8 mouse cellular contexts compared by ENCODE assay signal in the genomic region with DNA sequence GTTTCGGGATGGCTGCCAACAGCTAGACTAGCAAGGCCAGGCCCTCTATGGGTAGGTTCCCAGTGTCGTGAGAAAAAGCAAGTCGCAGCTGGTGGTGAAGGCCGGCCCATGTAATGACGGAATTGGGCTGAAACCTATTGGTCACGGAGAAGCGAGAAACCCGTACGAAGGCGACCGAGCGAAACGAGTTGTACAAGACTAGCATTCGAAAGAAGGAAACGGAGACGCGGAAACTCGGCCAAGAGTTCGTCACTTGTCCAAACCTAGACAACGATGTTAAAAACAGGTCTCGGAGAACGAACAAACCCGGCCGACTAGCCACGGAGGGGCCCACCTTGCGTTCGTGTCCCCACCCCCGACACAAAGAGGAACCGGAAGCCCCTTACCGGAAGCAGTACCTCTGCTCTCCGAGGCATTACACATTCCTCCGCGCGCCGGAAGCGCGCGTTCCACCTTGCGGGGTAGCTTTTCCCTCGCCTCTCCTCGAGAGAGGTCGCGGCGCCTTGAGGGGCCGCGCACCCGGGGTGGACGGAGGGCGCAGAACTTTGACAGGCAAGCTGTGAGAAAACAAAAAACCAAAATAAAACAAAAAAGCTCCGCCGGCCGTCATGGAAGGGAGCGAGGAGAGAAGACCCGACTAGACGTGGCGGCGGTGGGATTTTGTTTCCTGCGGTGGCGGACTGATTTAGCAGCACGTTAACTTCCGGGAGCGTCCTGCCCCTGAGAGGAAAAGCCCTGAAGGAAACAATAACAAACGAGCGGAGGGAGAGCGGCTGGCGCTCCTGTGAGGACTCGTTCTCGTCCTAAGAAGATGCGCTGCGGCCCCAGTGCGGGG. TPM values are rescaled to one million over a fixed set of nuclear protein-coding genes. Genes with fewer than 3 reads are reported as not detected.
A peak's percentile ranks its signal among the peaks of the same experiment; 100 is the strongest.
DNase-seq lines count a peak whose midpoint lies in the region; ATAC-seq and TF ChIP-seq lines count a peak whose summit lies in the region.

A gene (plus strand): TSS at position 437 of the 835 bp plus-strand sequence.
A gene (minus strand): TSS at position 687 of the 835 bp plus-strand sequence.

- H3K27me3 ChIP-seq in hindbrain, postnatal 0 days (ENCODE audit: insufficient read depth, low read length) = no peaks in the 10 kb centered on the region

- peak; percentile 90 for ATAC-seq in common myeloid progenitor, adult 5-6 weeks (replicated peaks; ENCODE audit: low read depth, poor library complexity, severe bottlenecking)
- ATAC-seq in hindbrain, postnatal 0 days = peak; percentile 98
- ATAC-seq in megakaryocyte, adult 5-6 weeks (ENCODE audit: poor library complexity, severe bottlenecking) = peak; percentile 92

- under 1% methylated on average over 71 of the region's 71 CpGs for WGBS in hindbrain, postnatal 0 days

- peaks cover 8% of the 10 kb centered on the region; the same call in 1 of the 2 replicates for H3K36me3 ChIP-seq in hindbrain, postnatal 0 days (ENCODE audit: insufficient read depth, low read length)

- peak within 1 kb of the TSS; percentile 95 for H3K27ac ChIP-seq in gastrocnemius, adult 2 months
- peak within 1 kb of the TSS; percentile 98 for H3K27ac ChIP-seq in hindbrain, postnatal 0 days
- peak within 1 kb of the TSS; percentile 95 for H3K27ac ChIP-seq in left cerebral cortex, adult 2 months

- TF ChIP-seq CTCF in gastrocnemius, adult 2 months (IDR thresholded peaks at IDR 0.05) = no peak
- TF ChIP-seq CTCF in hindbrain, postnatal 0 days (IDR thresholded peaks at IDR 0.05; ENCODE audit: low read depth) = peak; percentile 59
- no peak; the same call in 1 of the 2 replicates for TF ChIP-seq CTCF in left cerebral cortex, adult 2 months (IDR thresholded peaks at IDR 0.05)

- H3K9me3 ChIP-seq in hindbrain, postnatal 0 days (ENCODE audit: low read length) = no peaks in the 10 kb centered on the region

- H3K9ac ChIP-seq in hindbrain, postnatal 0 days (replicated peaks; ENCODE audit: low read length) = peak within 1 kb of the TSS; percentile 86

- peak; percentile 98 for DNase-seq in ZHBTc4 (ENCODE audit: low read depth, low spot score)
- peak; percentile 94 for DNase-seq in gastrocnemius, adult 2 months
- peak; percentile 97 for DNase-seq in hindbrain, postnatal 0 days (ENCODE audit: low spot score)
- DNase-seq in left cerebral cortex, adult 2 months (ENCODE audit: extremely low spot score in 1 of 2, low spot score in 2 of 2) = peak; percentile 92
- peak; percentile 94 to 95 for DNase-seq in right cerebral cortex, adult 2 months (ENCODE audit: low spot score in 2 of 2)
- peak; percentile 93 for DNase-seq in urinary bladder, postnatal 14 days (ENCODE audit: low spot score)

- intact Hi-C loops in gastrocnemius, adult 2 months (cut with DNase I) = no loop called here
- intact Hi-C loops in left cerebral cortex, adult 2 months (cut with DNase I) = no loop called here

- H3K4me1 ChIP-seq in hindbrain, postnatal 0 days (ENCODE audit: insufficient read depth, low read length) = peaks cover 12% of the 10 kb centered on the region

- H3K4me3 ChIP-seq in gastrocnemius, adult 2 months = peak within 1 kb of the TSS; percentile 86
- H3K4me3 ChIP-seq in hindbrain, postnatal 0 days (ENCODE audit: low read length) = peak within 1 kb of the TSS; percentile 73
- H3K4me3 ChIP-seq in left cerebral cortex, adult 2 months = peak within 1 kb of the TSS; percentile 95

- H3K4me2 ChIP-seq in hindbrain, postnatal 0 days (ENCODE audit: low read depth, low read length) = peak within 1 kb of the TSS; percentile 85

RNA-seq across cellular contexts. Expression of the first gene that starts in this region (rescaled TPM):
- total RNA-seq in common myeloid progenitor, adult 5-6 weeks (2017) = 134 and 155 TPM in 2 replicates
- 10 to 100 TPM; 22.9 to 23.8 TPM for total RNA-seq in gastrocnemius, adult 2 months (2021)
- 18.5 and 23.4 TPM in 2 replicates for total RNA-seq in hindbrain, postnatal 0 days (2014; rRNA removed)
- polyA plus RNA-seq in hindbrain, postnatal 0 days (2015; fragmentation: Nextera tagmentation; extraction: Ambion mirVana) = 23.0 and 24.7 TPM in 2 replicates
- 10 to 100 TPM; 45.1 to 46.4 TPM for total RNA-seq in left cerebral cortex, adult 2 months (2021)
- 26.6 and 28.9 TPM in 2 replicates for total RNA-seq in megakaryocyte, adult 5-6 weeks (2015)
- total RNA-seq in megakaryocyte, adult 5-6 weeks (2017) = 98.9 and 121 TPM in 2 replicates

RNA-seq across cellular contexts. Expression of the second gene that starts in this region (rescaled TPM):
- total RNA-seq in common myeloid progenitor, adult 5-6 weeks (2017) = 36.1 and 59.4 TPM in 2 replicates
- total RNA-seq in gastrocnemius, adult 2 months (2021) = 1 to 10 TPM; 2.8 to 3.9 TPM
- total RNA-seq in hindbrain, postnatal 0 days (2014; rRNA removed) = 4.7 and 6.9 TPM in 2 replicates
- polyA plus RNA-seq in hindbrain, postnatal 0 days (2015; fragmentation: Nextera tagmentation; extraction: Ambion mirVana) = 9.7 and 10.2 TPM in 2 replicates
- total RNA-seq in left cerebral cortex, adult 2 months (2021) = 1 to 10 TPM; 4.0 to 5.3 TPM
- total RNA-seq in megakaryocyte, adult 5-6 weeks (2015) = 8.9 and 12.0 TPM in 2 replicates
- 21.1 and 25.7 TPM in 2 replicates for total RNA-seq in megakaryocyte, adult 5-6 weeks (2017)

Comparison
In these comparisons a context has a peak if more than half of its experiments do, and no peak if none do; other contexts are left out.
1. Peak in every context shown above with its lines: DNase-seq, ATAC-seq, H3K4me3 ChIP-seq and H3K27ac ChIP-seq.